Mouse (Mus musculus) heart, adult 18-20 months (tissue): ENCODE data around the gene Zfc3h1. TPM values are rescaled to one million over a fixed set of nuclear protein-coding genes. Genes with fewer than 3 reads are reported as not detected.

Experiments
- DNase-seq, 2 experiments: peaks; one replicate each; pipeline ENCODE4 v3.0.0; 2021 to 2022; ENCODE audit warnings: mixed read lengths in 1 of 2
- total RNA-seq, 2 experiments: library from RNA; stranded (reverse); gene quantifications; 2 replicates each; pipeline ENCODE4 v1.2.3; 2021

Zfc3h1 gene
- total RNA-seq, 2 experiments from 2014 or later: 10.7 to 12.8 TPM

- DNase-seq: peak in 1 of 2 experiments; percentile 13
Measured at GRCm38 (mm10) chr10:115478441-115479141, 93.8 kb downstream of the Zfc3h1 start.

Other genes starting within 250 kb of the Zfc3h1 start
- gene Tph2, start 199.9 kb upstream of the Zfc3h1 start, total RNA-seq: not detected
- 10 to 100 TPM; 47.9 to 49.2 TPM for gene Tbc1d15, start 133.5 kb upstream of the Zfc3h1 start, total RNA-seq
- 10 to 100 TPM; 77.8 to 81.0 TPM for gene Rab21, start 69.4 kb upstream of the Zfc3h1 start, total RNA-seq
- gene Tmem19, start 22.5 kb upstream of the Zfc3h1 start, total RNA-seq: 10 to 100 TPM; 11.2 to 16.9 TPM
- 1 to 10 TPM; 8.7 to 9.3 TPM for gene Thap2, start 516 bp upstream of the Zfc3h1 start, total RNA-seq
- not detected for gene A930009A15Rik, start 185.0 kb downstream of the Zfc3h1 start, total RNA-seq
- under 1 TPM; 0.08 to 0.20 TPM for gene Lgr5, start 202.8 kb downstream of the Zfc3h1 start, total RNA-seq